Mouse (Mus musculus) mature B cell (primary cell): ENCODE results near the gene Trim65.
"Not testable (repeated sequence)": the region's sequence is repeated elsewhere in the genome, so short reads cannot be mapped to it uniquely, and the experiment has no call there.

Experiments used
- in situ Hi-C: fragments of 300-500 bp; cut with MboI; formaldehyde crosslinking; loops from 2 replicates; pipeline ENCODE4 v1.14.3; 2019

The Trim65 gene

DNA sequence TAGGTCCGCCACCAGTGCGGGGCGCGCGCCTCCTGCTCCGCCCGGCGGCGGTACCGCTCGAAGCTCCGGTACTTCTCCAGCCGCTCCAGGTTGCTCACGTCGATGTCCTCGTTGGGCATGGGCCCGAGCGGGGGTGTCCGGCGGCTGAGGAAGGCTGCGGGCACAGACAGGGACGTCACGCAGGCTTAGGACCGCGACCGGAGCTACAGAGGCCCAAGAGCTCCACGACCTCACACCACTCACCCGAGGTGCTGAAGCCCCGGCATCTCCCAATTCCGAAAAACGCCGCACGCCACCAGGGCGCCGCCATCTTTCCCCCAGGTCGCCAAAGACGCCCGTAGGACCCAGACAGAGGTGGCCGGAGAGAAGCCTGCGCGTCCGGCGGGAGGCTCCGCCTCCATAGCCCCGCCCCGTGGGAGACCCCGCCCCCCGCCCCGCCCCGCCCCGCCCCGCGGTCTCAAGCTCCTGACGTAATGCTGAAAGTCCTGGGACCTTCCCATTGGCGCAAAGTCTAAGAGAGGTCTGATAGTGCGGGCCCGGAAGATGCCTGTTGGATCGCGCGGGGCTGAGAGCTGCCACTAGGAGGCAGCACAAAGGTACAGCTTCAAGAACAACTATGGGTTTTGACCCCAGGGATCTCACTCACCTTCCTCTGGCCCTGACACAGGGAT lies 7.7 kb upstream of the Trim65 start, which contains the start of gene Mrpl38:
Mrpl38 (minus strand) TSS at position 401 of the 671 bp plus-strand sequence.
- in situ Hi-C loops: no loop called here

GRCm38 (mm10) chr11:116138096-116138467 lies 7.2 kb upstream of the Trim65 start:
- in situ Hi-C loops: no loop called here

GRCm38 (mm10) chr11:116134171-116134570 lies 3.2 kb upstream of the Trim65 start:
- in situ Hi-C loops: no loop called here

- in situ Hi-C loops: no loop called here
These were observed 2.6 kb upstream of the Trim65 start for GRCm38 (mm10) chr11:116133497-116133896.

DNA sequence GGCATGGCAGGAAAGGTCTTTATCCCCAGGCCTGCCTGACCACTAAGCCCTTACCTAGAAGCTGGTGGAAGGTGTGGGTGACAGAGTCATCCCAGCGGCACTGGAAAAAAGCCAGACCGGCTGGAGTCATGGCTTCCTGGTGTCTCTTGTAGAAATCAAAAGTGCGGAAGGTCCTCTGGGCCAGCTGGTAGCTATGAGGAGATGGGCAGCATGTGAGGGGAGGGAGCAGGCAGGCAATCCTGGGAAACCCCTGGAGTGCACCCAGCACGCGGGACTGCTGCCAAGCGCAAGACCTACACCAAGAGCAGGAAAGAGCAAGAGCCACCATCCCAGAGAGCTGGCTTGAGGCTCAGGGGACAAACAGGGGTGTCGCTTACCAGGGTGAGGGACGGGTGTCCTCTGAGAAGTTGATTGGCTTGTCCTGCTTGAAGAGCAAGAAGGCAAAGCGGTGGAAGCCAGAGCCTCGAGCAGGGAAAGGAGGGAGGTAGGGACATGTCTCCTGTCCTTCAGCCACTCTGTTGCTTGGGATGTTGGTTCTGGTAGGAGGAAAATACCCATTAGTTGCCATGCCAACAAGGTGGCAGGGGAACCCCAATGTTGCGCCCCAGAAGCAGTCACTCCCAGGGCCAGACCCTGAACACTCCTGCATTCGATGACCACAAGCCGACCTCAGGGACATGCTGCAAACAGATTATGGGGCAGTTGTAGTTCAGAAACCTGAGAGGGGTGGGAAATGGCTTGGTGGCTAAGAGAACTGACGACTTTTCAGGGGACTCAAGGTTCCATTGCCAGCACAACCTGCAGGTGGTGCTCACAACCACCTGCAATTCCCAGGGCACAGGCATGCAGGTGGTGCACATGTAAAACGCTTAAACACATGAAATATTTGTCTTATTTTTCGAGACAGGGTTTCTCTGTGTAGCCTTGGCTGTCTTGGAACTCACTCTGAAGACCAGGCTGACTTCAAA lies 1.7 kb upstream of the Trim65 start:
- in situ Hi-C loops: no loop called here

GRCm38 (mm10) chr11:116131349-116132170 lies 632 bp upstream of the Trim65 start:
- in situ Hi-C loops: no loop called here

GRCm38 (mm10) chr11:116129993-116130487 lies 888 bp downstream of the Trim65 start:
- in situ Hi-C loops: no loop called here

- in situ Hi-C loops: no loop called here
These were observed 1.7 kb downstream of the Trim65 start for GRCm38 (mm10) chr11:116129091-116129790.

GRCm38 (mm10) chr11:116127986-116128385 lies 2.9 kb downstream of the Trim65 start:
- in situ Hi-C loops: no loop called here

DNA sequence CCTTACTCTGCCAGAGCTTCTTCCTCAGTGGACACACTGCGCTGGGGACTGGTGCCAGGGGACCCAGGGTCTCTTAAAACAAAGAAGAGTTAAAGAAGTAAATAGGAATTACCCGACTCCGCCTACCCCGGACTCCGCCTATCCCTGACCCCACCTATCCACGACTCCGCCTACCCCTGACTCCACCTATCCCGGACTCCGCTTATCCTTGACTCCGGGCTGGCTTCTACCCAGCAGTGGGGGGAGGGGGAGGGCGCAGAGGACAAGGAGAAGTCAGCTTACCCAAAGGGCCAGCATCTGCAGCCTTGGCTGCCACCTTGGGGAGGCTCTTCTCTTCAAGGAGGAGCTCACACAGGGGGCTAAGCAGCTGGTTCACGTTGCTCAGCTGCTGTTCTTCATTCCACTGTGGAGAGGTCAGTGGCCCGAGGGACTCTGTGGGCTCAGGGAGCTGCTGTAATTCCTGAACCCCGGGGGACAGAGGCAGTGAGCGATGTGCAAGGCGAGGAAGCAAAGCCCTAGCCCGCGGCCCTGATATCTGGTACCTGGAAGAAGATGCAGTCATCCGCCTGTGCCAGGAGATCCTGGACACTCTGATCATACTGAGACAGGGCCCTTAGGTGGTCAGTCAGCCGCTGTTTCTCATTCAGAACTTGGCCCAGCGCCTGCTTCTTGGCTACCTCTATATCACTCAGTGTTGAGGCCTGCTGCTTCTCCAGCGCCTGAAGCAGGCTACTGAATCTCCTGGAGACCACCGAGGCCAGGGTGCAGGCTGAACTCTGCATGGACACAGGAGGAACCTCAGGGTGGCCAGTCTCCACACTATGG lies 3.6 kb downstream of the Trim65 start, which contains the start of gene Trim47:
Trim47 (minus strand) TSS at position 55 of the 825 bp plus-strand sequence.
- in situ Hi-C loops: no loop called here

DNA sequence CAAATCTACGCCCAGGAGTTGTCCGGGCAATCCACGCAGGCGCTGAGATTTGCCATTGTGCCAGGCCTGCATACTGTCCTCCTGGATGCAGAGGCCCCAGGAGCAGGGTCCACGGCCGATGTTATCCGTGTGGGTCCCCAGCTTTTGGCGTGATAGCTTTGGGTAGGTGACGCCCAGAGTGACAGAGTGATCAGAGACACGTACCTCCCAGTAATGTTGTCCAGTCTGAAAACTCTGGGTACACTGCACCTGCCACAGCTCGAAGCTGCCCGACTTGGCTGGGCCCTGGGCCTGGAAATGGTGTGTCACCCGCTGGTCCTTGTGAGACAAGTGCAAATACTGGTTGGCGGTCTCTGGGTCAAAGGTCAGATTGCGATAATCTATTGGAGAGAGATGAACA lies 4.7 kb downstream of the Trim65 start:
- in situ Hi-C loops: no loop called here

DNA sequence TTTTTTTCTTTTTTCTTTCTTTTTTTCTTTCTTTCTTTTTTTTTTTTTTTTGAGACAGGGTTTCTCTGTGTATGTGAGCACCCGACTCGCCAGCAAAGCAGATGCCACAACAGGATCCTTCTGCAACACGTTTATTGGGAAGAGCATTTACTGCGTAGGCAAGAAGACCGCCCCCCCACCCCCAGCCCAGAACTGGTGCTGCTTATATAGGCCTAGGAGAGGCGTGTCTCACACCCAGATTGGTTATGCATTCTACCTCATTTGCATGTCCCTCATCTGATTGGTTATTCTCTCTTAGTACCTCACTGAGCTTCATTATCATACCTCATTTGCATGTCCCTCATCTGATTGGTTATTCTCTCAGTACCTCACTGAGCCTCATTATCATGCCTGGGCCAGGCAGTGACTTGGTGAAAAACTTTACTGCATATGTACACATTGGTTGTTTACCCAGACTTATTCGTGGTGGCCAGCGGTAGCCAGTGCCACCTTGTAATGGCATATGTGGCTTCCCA lies 9.1 kb downstream of the Trim65 start:
- in situ Hi-C loops: not testable (repeated sequence)

- in situ Hi-C loops: no loop called here
These were observed 13.1 kb downstream of the Trim65 start for GRCm38 (mm10) chr11:116117819-116118218.

DNA sequence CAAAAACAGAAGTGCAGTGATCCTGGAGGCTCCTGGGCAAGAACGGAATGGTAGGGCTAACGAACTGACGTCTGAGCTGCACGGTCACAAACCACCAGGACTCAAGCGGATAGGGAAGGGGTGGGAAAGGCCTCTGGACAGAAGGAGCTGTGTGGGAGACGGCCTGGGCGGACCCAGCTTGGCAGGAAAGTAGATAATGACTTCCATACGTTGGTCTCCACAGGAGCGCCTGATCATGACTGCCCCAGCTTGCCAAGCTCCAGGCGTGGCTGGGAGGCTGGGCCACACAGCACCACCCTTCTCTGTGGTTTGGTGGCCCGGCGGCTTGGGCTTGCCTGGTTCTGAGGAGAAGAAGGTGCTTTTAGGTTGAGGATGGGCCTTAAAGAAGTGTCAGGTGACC lies 13.7 kb downstream of the Trim65 start:
- in situ Hi-C loops: no loop called here

DNA sequence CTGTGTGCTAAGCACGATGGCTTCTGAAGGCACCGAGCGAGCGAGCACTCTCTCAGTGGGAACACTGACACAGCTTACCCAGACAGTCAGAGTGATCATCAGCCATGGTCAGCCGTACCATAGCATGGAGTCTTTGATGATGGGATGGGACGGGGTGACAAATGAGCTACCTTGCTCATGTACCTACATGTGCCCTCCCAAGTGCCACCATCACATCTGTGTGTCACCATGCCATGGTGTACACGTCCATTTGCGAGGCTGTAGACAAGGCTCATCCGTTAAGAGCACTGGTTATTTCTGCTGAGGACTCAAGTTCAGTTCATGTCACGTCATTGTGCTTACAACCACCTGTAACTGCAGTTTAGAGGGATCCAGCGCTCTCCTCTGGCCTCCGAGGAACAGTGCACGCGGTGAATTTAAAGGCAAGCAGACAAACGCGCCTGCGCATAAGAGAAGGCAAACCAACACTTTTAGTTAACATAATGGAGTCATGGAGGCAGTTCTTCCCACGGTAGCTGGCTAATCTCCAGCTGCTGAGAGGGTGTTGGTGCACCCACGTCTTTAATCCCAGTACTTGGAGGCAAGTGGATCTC lies 19.2 kb downstream of the Trim65 start:
- in situ Hi-C loops: no loop called here

DNA sequence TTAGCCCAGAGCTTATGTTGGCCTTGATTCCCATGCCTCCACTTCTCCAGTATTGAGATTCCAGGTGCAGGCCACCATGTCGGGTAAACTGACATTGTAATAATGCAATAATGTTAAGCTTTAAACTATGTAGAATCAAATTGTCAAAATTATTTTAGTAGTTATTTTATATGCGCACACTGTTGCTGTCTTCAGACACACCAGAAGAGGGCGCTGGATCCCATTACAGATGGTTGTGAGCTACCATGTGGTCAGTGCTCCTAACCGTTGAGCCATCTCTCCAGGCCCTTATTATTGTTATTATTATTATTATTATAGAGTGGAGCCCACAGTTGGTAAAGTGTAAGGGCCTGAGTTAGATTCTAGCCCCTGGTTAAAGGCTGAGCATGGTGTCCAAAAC lies 19.9 kb downstream of the Trim65 start:
- in situ Hi-C loops: no loop called here

DNA sequence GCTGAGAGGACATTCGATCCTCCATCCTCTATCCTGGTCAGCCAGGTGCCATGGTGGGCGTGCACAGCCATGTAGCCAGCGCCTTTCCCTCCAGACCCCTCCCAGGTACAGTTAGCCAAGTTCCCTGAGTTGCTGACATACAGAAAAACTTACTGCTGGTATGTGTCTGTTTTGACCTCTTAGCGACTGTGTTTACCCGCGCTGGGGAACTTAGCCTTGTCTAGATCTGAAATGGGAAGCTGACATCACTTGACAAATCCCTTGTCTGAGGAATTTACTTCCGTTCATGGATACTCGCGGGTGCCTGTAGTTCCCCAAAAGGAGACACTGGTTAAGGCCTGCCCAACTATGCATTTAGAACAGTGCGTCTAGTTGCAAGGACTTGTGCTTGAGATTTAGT lies 20.4 kb downstream of the Trim65 start:
- in situ Hi-C loops: no loop called here

GRCm38 (mm10) chr11:116110131-116110530 lies 20.8 kb downstream of the Trim65 start:
- in situ Hi-C loops: no loop called here

- in situ Hi-C loops: no loop called here
These were observed 21.4 kb downstream of the Trim65 start for GRCm38 (mm10) chr11:116109441-116110081.
